Mouse (Mus musculus) gastrocnemius, postnatal 10 days (tissue): ENCODE results near the gene Fgf12. TPM values are rescaled to one million over a fixed set of nuclear protein-coding genes. Genes with fewer than 3 reads are reported as not detected.

Experiments used
- DNase-seq: peaks from one replicate; pipeline ENCODE4 v3.0.0; 2021; ENCODE audit warnings: mixed read lengths
- total RNA-seq, 2 experiments: library from RNA; stranded (reverse); gene quantifications; 2 replicates each; pipeline ENCODE4 v1.2.3; 2021

Gene Fgf12
- total RNA-seq, 2 experiments from 2014 or later: 0.52 to 2.1 TPM

GRCm38 (mm10) chr16:28610940-28611339 is 141.9 kb downstream of the Fgf12 start:
- DNase-seq: no peak

- no peak for DNase-seq
Observed at GRCm38 (mm10) chr16:28603155-28603554, 149.7 kb downstream of the Fgf12 start.

- DNase-seq: no peak
Observed at GRCm38 (mm10) chr16:28601723-28602122, 151.1 kb downstream of the Fgf12 start.

GRCm38 (mm10) chr16:28596112-28596511 is 156.8 kb downstream of the Fgf12 start:
- DNase-seq: no peak

GRCm38 (mm10) chr16:28593075-28593915 is 159.6 kb downstream of the Fgf12 start:
- DNase-seq: peak; percentile 75

GRCm38 (mm10) chr16:28592466-28592865 is 160.4 kb downstream of the Fgf12 start:
- no peak for DNase-seq

GRCm38 (mm10) chr16:28591583-28591982 is 161.3 kb downstream of the Fgf12 start:
- DNase-seq: no peak

- DNase-seq: no peak
Observed at GRCm38 (mm10) chr16:28572212-28572611, 180.7 kb downstream of the Fgf12 start.

- DNase-seq: peak; percentile 6
Observed at GRCm38 (mm10) chr16:28564716-28565217, 188.1 kb downstream of the Fgf12 start.

- DNase-seq: peak; percentile 39
Observed at GRCm38 (mm10) chr16:28564075-28564715, 188.7 kb downstream of the Fgf12 start.

- DNase-seq: no peak
Observed at GRCm38 (mm10) chr16:28562847-28563246, 190.0 kb downstream of the Fgf12 start.

GRCm38 (mm10) chr16:28555219-28555618 is 197.6 kb downstream of the Fgf12 start:
- no peak for DNase-seq

GRCm38 (mm10) chr16:28539423-28539822 is 213.4 kb downstream of the Fgf12 start:
- DNase-seq: no peak

- peak; percentile 57 for DNase-seq
Observed at GRCm38 (mm10) chr16:28517596-28518524, 235.0 kb downstream of the Fgf12 start.

- DNase-seq: no peak
Observed at GRCm38 (mm10) chr16:28512446-28512845, 240.4 kb downstream of the Fgf12 start.

- DNase-seq: no peak
Observed at GRCm38 (mm10) chr16:28511413-28511812, 241.5 kb downstream of the Fgf12 start.

- DNase-seq: no peak
Observed at GRCm38 (mm10) chr16:28497971-28498607, 254.8 kb downstream of the Fgf12 start.

- DNase-seq: no peak
Observed at GRCm38 (mm10) chr16:28491711-28492110, 261.2 kb downstream of the Fgf12 start.

- DNase-seq: peak; percentile 49
Observed at GRCm38 (mm10) chr16:28490515-28490914, 262.4 kb downstream of the Fgf12 start.

- DNase-seq: no peak
Observed at GRCm38 (mm10) chr16:28484920-28485319, 267.9 kb downstream of the Fgf12 start.

GRCm38 (mm10) chr16:28479022-28479421 is 273.8 kb downstream of the Fgf12 start:
- no peak for DNase-seq

GRCm38 (mm10) chr16:28476651-28477050 is 276.2 kb downstream of the Fgf12 start:
- no peak for DNase-seq
